Mouse (Mus musculus): Measurements from ENCODE around the gene Soat2. TPM values are rescaled to one million over a fixed set of nuclear protein-coding genes. Genes with fewer than 3 reads are reported as not detected.

Gene Soat2
- polyA plus RNA-seq, 1 experiment: 0.14 TPM

GRCm38 (mm10) chr15:102105360-102105759, 45.0 kb upstream of the Soat2 start:
- H3K27ac ChIP-seq (ENCODE audit: control insufficient read depth, insufficient read depth, low read depth, low read length): peak overlapping the region; percentile 39; the same call in 1 of the 2 replicates
- H3K36me3 ChIP-seq (ENCODE audit: control insufficient read depth, insufficient read depth, low read length): no peaks in the 10 kb centered on the region
- H3K4me3 ChIP-seq (ENCODE audit: control insufficient read depth, low read depth, low read length): no peak overlapping the region
- TF ChIP-seq CTCF (IDR thresholded peaks at IDR 0.05; ENCODE audit: control insufficient read depth, insufficient read depth, insufficient replicate concordance, low read depth, low read length) (no peak), POLR2A (IDR thresholded peaks at IDR 0.05; ENCODE audit: control insufficient read depth, low read depth, low read length) (no peak)
- H3K27me3 ChIP-seq (ENCODE audit: control insufficient read depth, insufficient read depth, low read length): no peaks in the 10 kb centered on the region
- peaks cover 16% of the 10 kb centered on the region for H3K4me1 ChIP-seq (ENCODE audit: control insufficient read depth, insufficient read depth, low read length)

- Histone ChIP-seq H3K27me3 (ENCODE audit: control insufficient read depth, insufficient read depth, low read length) (no peaks in the 10 kb centered on the region), H3K4me1 (ENCODE audit: control insufficient read depth, insufficient read depth, low read length) (peaks cover 16% of the 10 kb centered on the region), H3K36me3 (ENCODE audit: control insufficient read depth, insufficient read depth, low read length) (no peaks in the 10 kb centered on the region), H3K27ac (ENCODE audit: control insufficient read depth, insufficient read depth, low read depth, low read length) (no peak overlapping the region), H3K4me3 (ENCODE audit: control insufficient read depth, low read depth, low read length) (no peak overlapping the region; the same call in 1 of the 2 replicates)
- TF ChIP-seq CTCF (IDR thresholded peaks at IDR 0.05; ENCODE audit: control insufficient read depth, insufficient read depth, insufficient replicate concordance, low read depth, low read length): no peak
- no peak for TF ChIP-seq POLR2A (IDR thresholded peaks at IDR 0.05; ENCODE audit: control insufficient read depth, low read depth, low read length)
Observed at GRCm38 (mm10) chr15:102105764-102106730, 44.3 kb upstream of the Soat2 start.

- H3K4me1 ChIP-seq (ENCODE audit: control insufficient read depth, insufficient read depth, low read length): peaks cover 12% of the 10 kb centered on the region
- no peak for TF ChIP-seq POLR2A (IDR thresholded peaks at IDR 0.05; ENCODE audit: control insufficient read depth, low read depth, low read length)
- no peak for TF ChIP-seq CTCF (IDR thresholded peaks at IDR 0.05; ENCODE audit: control insufficient read depth, insufficient read depth, insufficient replicate concordance, low read depth, low read length)
- H3K27me3 ChIP-seq (ENCODE audit: control insufficient read depth, insufficient read depth, low read length): no peaks in the 10 kb centered on the region
- no peaks in the 10 kb centered on the region for H3K36me3 ChIP-seq (ENCODE audit: control insufficient read depth, insufficient read depth, low read length)
- peak overlapping the region; percentile 39 for H3K4me3 ChIP-seq (ENCODE audit: control insufficient read depth, low read depth, low read length)
- H3K27ac ChIP-seq (ENCODE audit: control insufficient read depth, insufficient read depth, low read depth, low read length): no peak overlapping the region
Observed at GRCm38 (mm10) chr15:102106754-102107456, 43.4 kb upstream of the Soat2 start.

GRCm38 (mm10) chr15:102107689-102108573, 42.4 kb upstream of the Soat2 start:
- H3K36me3 ChIP-seq (ENCODE audit: control insufficient read depth, insufficient read depth, low read length): no peaks in the 10 kb centered on the region
- H3K27ac ChIP-seq (ENCODE audit: control insufficient read depth, insufficient read depth, low read depth, low read length): no peak overlapping the region
- TF ChIP-seq POLR2A (IDR thresholded peaks at IDR 0.05; ENCODE audit: control insufficient read depth, low read depth, low read length) (no peak), CTCF (IDR thresholded peaks at IDR 0.05; ENCODE audit: control insufficient read depth, insufficient read depth, insufficient replicate concordance, low read depth, low read length) (peak; percentile 56; the same call in 1 of the 2 replicates)
- H3K4me1 ChIP-seq (ENCODE audit: control insufficient read depth, insufficient read depth, low read length): peaks cover 10% of the 10 kb centered on the region
- H3K27me3 ChIP-seq (ENCODE audit: control insufficient read depth, insufficient read depth, low read length): no peaks in the 10 kb centered on the region
- H3K4me3 ChIP-seq (ENCODE audit: control insufficient read depth, low read depth, low read length): no peak overlapping the region

- Histone ChIP-seq H3K4me1 (ENCODE audit: control insufficient read depth, insufficient read depth, low read length) (peaks cover 10% of the 10 kb centered on the region), H3K36me3 (ENCODE audit: control insufficient read depth, insufficient read depth, low read length) (no peaks in the 10 kb centered on the region), H3K27me3 (ENCODE audit: control insufficient read depth, insufficient read depth, low read length) (no peaks in the 10 kb centered on the region), H3K4me3 (ENCODE audit: control insufficient read depth, low read depth, low read length) (no peak overlapping the region), H3K27ac (ENCODE audit: control insufficient read depth, insufficient read depth, low read depth, low read length) (no peak overlapping the region)
- TF ChIP-seq POLR2A (IDR thresholded peaks at IDR 0.05; ENCODE audit: control insufficient read depth, low read depth, low read length) (no peak), CTCF (IDR thresholded peaks at IDR 0.05; ENCODE audit: control insufficient read depth, insufficient read depth, insufficient replicate concordance, low read depth, low read length) (peak; percentile 62; the same call in 1 of the 2 replicates)
Observed at GRCm38 (mm10) chr15:102108651-102109525, 41.4 kb upstream of the Soat2 start.

GRCm38 (mm10) chr15:102110271-102110670, 40.1 kb upstream of the Soat2 start:
- Histone ChIP-seq H3K27me3 (ENCODE audit: control insufficient read depth, insufficient read depth, low read length) (no peaks in the 10 kb centered on the region), H3K27ac (ENCODE audit: control insufficient read depth, insufficient read depth, low read depth, low read length) (no peak overlapping the region), H3K4me3 (ENCODE audit: control insufficient read depth, low read depth, low read length) (no peak overlapping the region), H3K36me3 (ENCODE audit: control insufficient read depth, insufficient read depth, low read length) (no peaks in the 10 kb centered on the region), H3K4me1 (ENCODE audit: control insufficient read depth, insufficient read depth, low read length) (peaks cover 10% of the 10 kb centered on the region)
- TF ChIP-seq CTCF (IDR thresholded peaks at IDR 0.05; ENCODE audit: control insufficient read depth, insufficient read depth, insufficient replicate concordance, low read depth, low read length) (no peak), POLR2A (IDR thresholded peaks at IDR 0.05; ENCODE audit: control insufficient read depth, low read depth, low read length) (no peak)
